Mouse (Mus musculus) CH12.LX (cell line): Measurements from ENCODE around the gene Svep1. TPM values are rescaled to one million over a fixed set of nuclear protein-coding genes. Genes with fewer than 3 reads are reported as not detected.
A peak's percentile ranks its signal among the peaks of the same experiment; 100 is the strongest.

ENCODE experiments used
- DNase-seq: peaks from one replicate; pipeline ENCODE4 v3.0.0-alpha.2; 2013; ENCODE audit errors: extremely low read depth
- H3K27ac ChIP-seq: 2 replicates; pipeline ENCODE4 v1.5.1; 2012; ENCODE audit warnings: low read depth, mild to moderate bottlenecking, control low read depth, moderate library complexity; ENCODE audit not compliant: insufficient read depth
- H3K27me3 ChIP-seq: replicated peaks from 2 replicates; pipeline ENCODE3; 2012; ENCODE audit warnings: inconsistent platforms
- H3K36me3 ChIP-seq, 2 experiments: replicated peaks in 1 of 2; 2 replicates each; pipeline versions ENCODE3 to v1.6.1; 2012; ENCODE audit warnings: inconsistent platforms in 1 of 2, low read length in 1 of 2, mild to moderate bottlenecking in 1 of 2, mixed read lengths in 1 of 2, moderate library complexity in 1 of 2; ENCODE audit not compliant: control insufficient read depth in 1 of 2, insufficient read depth in 1 of 2
- H3K4me1 ChIP-seq, 2 experiments: 2 replicates each; pipeline ENCODE4 v1.6.1; 2012; ENCODE audit warnings: inconsistent platforms in 1 of 2, moderate library complexity in 1 of 2; ENCODE audit not compliant: insufficient read depth in 2 of 2, control insufficient read depth in 1 of 2
- H3K4me2 ChIP-seq: 2 replicates; pipeline ENCODE4 v1.6.1; 2012; ENCODE audit warnings: low read depth, mild to moderate bottlenecking, control low read depth; ENCODE audit not compliant: poor library complexity, insufficient read depth, severe bottlenecking
- H3K4me3 ChIP-seq, 3 experiments: fragments of 150-350 bp in 1 of 3; sonication (generic) in 1 of 3; replicated peaks in 1 of 3; 2 replicates each; pipeline versions ENCODE3 to v1.5.1; 2011 to 2012; ENCODE audit warnings: low read depth in 2 of 3, low read length in 2 of 3, mild to moderate bottlenecking in 2 of 3, moderate library complexity in 2 of 3, control low read depth in 1 of 3, improper control_type of control experiment in 1 of 3, inconsistent platforms in 1 of 3, mixed read lengths in 1 of 3; ENCODE audit not compliant: poor library complexity in 1 of 3
- H3K79me2 ChIP-seq: replicated peaks from 2 replicates; pipeline ENCODE4 v1.6.1; 2012; ENCODE audit warnings: mild to moderate bottlenecking, moderate library complexity; ENCODE audit not compliant: control insufficient read depth, poor library complexity, insufficient read depth, severe bottlenecking; ENCODE audit errors: extremely low read depth
- H3K9ac ChIP-seq: 2 replicates; pipeline ENCODE4 v1.6.1; 2012; ENCODE audit warnings: low read depth, mild to moderate bottlenecking, control low read depth, moderate library complexity; ENCODE audit not compliant: insufficient read depth
- H3K9me3 ChIP-seq: replicated peaks from 2 replicates; pipeline ENCODE3; 2012; ENCODE audit warnings: low read length, inconsistent platforms, mixed read lengths
- BHLHE40 ChIP-seq: IDR thresholded peaks from 2 replicates; pipeline ENCODE4 v1.6.1; 2011; ENCODE audit warnings: mild to moderate bottlenecking, low read depth, low read length, improper control_type of control experiment
- CTCF ChIP-seq, 2 experiments: IDR thresholded peaks in 1 of 2; conservative IDR thresholded peaks in 1 of 2; 2 replicates each; pipeline ENCODE4 v1.5.1; 2011 to 2012; ENCODE audit warnings: low read depth in 2 of 2, low read length in 2 of 2, improper control_type of control experiment in 1 of 2, inconsistent platforms in 1 of 2, mild to moderate bottlenecking in 1 of 2, moderate library complexity in 1 of 2
- ELF1 ChIP-seq: IDR thresholded peaks from 2 replicates; pipeline ENCODE4 v1.6.1; 2014; ENCODE audit warnings: low read depth, mild to moderate bottlenecking, inconsistent platforms, low read length, improper control_type of control experiment
- EP300 ChIP-seq: IDR thresholded peaks from 2 replicates; pipeline ENCODE4 v1.6.1; 2011; ENCODE audit warnings: low read length, improper control_type of control experiment
- ETS1 ChIP-seq: conservative IDR thresholded peaks from 2 replicates; pipeline ENCODE4 v1.6.1; 2012; ENCODE audit warnings: low read depth, mild to moderate bottlenecking, inconsistent platforms, low read length, improper control_type of control experiment, moderate library complexity
- HCFC1 ChIP-seq: IDR thresholded peaks from 2 replicates; pipeline ENCODE4 v1.6.1; 2012; ENCODE audit warnings: low read depth, mild to moderate bottlenecking, inconsistent platforms, low read length, improper control_type of control experiment
- IRF4 ChIP-seq: IDR thresholded peaks from 2 replicates; pipeline ENCODE4 v1.6.1; 2014; ENCODE audit warnings: low read depth, mild to moderate bottlenecking, inconsistent platforms, low read length, improper control_type of control experiment
- MAFK ChIP-seq: IDR thresholded peaks from 2 replicates; pipeline ENCODE4 v1.6.1; 2011; ENCODE audit warnings: low read length, improper control_type of control experiment; ENCODE audit not compliant: insufficient replicate concordance
- MAZ ChIP-seq: IDR thresholded peaks from 2 replicates; pipeline ENCODE4 v1.6.1; 2012; ENCODE audit warnings: low read depth, mild to moderate bottlenecking, inconsistent platforms, low read length, improper control_type of control experiment, moderate library complexity
- MYC ChIP-seq: IDR thresholded peaks from 2 replicates; pipeline ENCODE4 v1.6.1; 2011; ENCODE audit warnings: low read depth, mild to moderate bottlenecking, improper control_type of control experiment, low read length
- PAX5 ChIP-seq: IDR thresholded peaks from 2 replicates; pipeline ENCODE4 v1.6.1; 2012; ENCODE audit warnings: low read length, inconsistent platforms, mixed read lengths
- POLR2A ChIP-seq: IDR thresholded peaks from 2 replicates; pipeline ENCODE4 v1.6.1; 2011; ENCODE audit warnings: low read depth, mild to moderate bottlenecking, improper control_type of control experiment, low read length
- RCOR1 ChIP-seq: conservative IDR thresholded peaks from 2 replicates; pipeline ENCODE4 v1.6.1; 2012; ENCODE audit warnings: low read depth, mild to moderate bottlenecking, inconsistent platforms, low read length, improper control_type of control experiment
- SIN3A ChIP-seq: IDR thresholded peaks from 2 replicates; pipeline ENCODE4 v1.6.1; 2012; ENCODE audit warnings: low read length, improper control_type of control experiment, inconsistent platforms
- TCF12 ChIP-seq: IDR thresholded peaks from 2 replicates; pipeline ENCODE4 v1.6.1; 2014; ENCODE audit warnings: low read depth, mild to moderate bottlenecking, inconsistent platforms, low read length, improper control_type of control experiment
- USF2 ChIP-seq: conservative IDR thresholded peaks from 2 replicates; pipeline ENCODE4 v1.6.1; 2011; ENCODE audit warnings: low read depth, low read length, improper control_type of control experiment
- ZKSCAN1 ChIP-seq: IDR thresholded peaks from 2 replicates; pipeline ENCODE4 v1.6.1; 2012; ENCODE audit warnings: low read depth, inconsistent platforms, low read length, improper control_type of control experiment, borderline replicate concordance
- ZMIZ1 ChIP-seq: IDR thresholded peaks from 2 replicates; pipeline ENCODE4 v1.6.1; 2012; ENCODE audit warnings: low read depth, mild to moderate bottlenecking, inconsistent platforms, low read length, improper control_type of control experiment
- ZNF384 ChIP-seq: IDR thresholded peaks from 2 replicates; pipeline ENCODE4 v1.6.1; 2012; ENCODE audit warnings: low read depth, low read length, improper control_type of control experiment, inconsistent platforms
- dilution Hi-C: fragments of 300-500 bp; cut with MboI; formaldehyde crosslinking; loops from 2 replicates; pipeline ENCODE4 v1.14.3; 2020; ENCODE audit warnings: low sequenced_read_pairs; ENCODE audit not compliant: extremely low pct_unique_long_range_greater_than_20kb, extremely low pct_ligation_motif_present
- in situ Hi-C: fragments of 300-500 bp; cut with MboI; formaldehyde crosslinking; loops from 3 replicates; pipeline ENCODE4 v1.14.3; 2019; ENCODE audit warnings: low sequenced_read_pairs, low pct_ligation_motif_present, low pct_unique_long_range_greater_than_20kb, mixed read lengths
- polyA plus RNA-seq: library from polyadenylated mRNA; unstranded; fragments of >175 nt; gene quantifications from 2 replicates; pipeline ENCODE4 v1.2.1, GENCODE M21; 2012; ENCODE audit warnings: low read depth; ENCODE audit not compliant: insufficient read length
- total RNA-seq, 2 experiments: library from RNA; depleted of rRNA; stranded (reverse); fragments of 300-350 nt in 1 of 2; fragments of >200 nt in 1 of 2; gene quantifications; 2 replicates each; pipeline ENCODE4 v1.2.3; 2012 to 2014

The Svep1 gene
- total and polyA plus RNA-seq, 3 experiments, result not detected

DNA sequence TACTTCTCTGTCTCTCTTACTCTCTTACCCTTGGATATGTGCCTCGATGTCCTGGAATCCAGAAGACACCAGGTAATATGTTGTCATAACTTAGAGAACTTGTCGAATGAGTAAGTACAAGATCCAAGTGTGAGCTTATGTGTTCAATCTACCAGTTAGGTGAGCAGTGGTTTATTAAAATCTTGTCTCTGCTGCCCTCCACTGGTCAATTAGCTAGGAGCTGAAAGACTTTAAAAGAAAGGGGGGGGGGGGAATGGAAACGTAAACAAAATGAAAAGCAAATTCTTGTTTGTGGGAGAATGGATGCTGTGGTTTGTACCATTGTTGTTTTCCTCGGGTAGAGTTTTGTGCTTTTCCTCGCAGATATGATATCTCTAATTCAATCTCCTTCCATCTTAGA lies 46.8 kb upstream of the Svep1 start (continued):
- TF ChIP-seq USF2 (no peak), IRF4 (0 out of 2 replicates have a peak, but pooled peaks have one; percentile 14), ZMIZ1 (no peak), PAX5 (no peak), ZNF384 (no peak), POLR2A (no peak), ZKSCAN1 (no peak)

DNA sequence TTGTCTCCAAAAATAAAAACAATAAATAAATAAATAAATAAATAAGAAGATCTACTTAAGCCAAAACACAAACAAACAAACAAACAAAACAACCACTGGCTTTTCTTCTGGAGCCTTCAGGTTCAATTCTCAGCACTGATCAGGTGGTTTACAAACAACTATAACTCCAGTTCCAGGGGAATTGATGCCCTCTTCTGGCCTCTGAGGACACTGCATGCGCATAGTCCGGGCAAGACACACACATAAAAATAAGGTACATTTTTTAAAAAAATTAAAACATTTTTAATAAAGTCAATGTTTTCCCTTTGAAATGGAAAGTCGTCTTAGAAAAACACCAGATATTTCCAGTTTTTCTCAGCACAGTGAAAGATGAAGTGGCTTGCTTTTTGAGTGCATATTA lies 45.7 kb upstream of the Svep1 start:
- no peaks in the 10 kb centered on the region for H3K9me3 ChIP-seq
- dilution Hi-C loops, result no loop called here
- TF ChIP-seq CTCF (conservative IDR thresholded peaks at IDR 0.05 in 1 of 2, IDR thresholded peaks at IDR 0.05 in 1 of 2; ENCODE audit: low read depth in 2 of 2, low read length in 2 of 2) (peak in 1 of 2 experiments; percentile 46; a peak in 3 of 4 replicates), MAFK (no peak)

GRCm38 (mm10) chr4:58245544-58245943 lies 38.9 kb upstream of the Svep1 start:
- no peaks in the 10 kb centered on the region for H3K4me1 ChIP-seq
- H3K9ac ChIP-seq, result no peak overlapping the region
- H3K27ac ChIP-seq, result no peak overlapping the region
- DNase-seq, result no peak
- in situ Hi-C loops (no loop called here), dilution Hi-C loops (no loop called here)
- H3K4me2 ChIP-seq, result no peak overlapping the region
- H3K79me2 ChIP-seq, result no peaks in the 10 kb centered on the region
- H3K9me3 ChIP-seq, result no peaks in the 10 kb centered on the region
- H3K4me3 ChIP-seq, result no peak overlapping the region
- H3K36me3 ChIP-seq, result no peaks in the 10 kb centered on the region
- TF ChIP-seq EP300 (no peak), POLR2A (no peak), RCOR1 (no peak), MAZ (no peak), ZNF384 (no peak), HCFC1 (no peak), ETS1 (no peak), MYC (no peak), TCF12 (no peak), SIN3A (no peak), BHLHE40 (no peak), ELF1 (no peak)
- H3K27me3 ChIP-seq, result no peaks in the 10 kb centered on the region

More for the DNA sequence above, 45.7 kb upstream of the Svep1 start:
- H3K4me1 ChIP-seq, result no peaks in the 10 kb centered on the region
- H3K4me3 ChIP-seq, result no peak overlapping the region
- DNase-seq, result no peak
- H3K9ac ChIP-seq, result no peak overlapping the region
- no peak overlapping the region for H3K4me2 ChIP-seq
- no peaks in the 10 kb centered on the region for H3K79me2 ChIP-seq
- no peaks in the 10 kb centered on the region for H3K27me3 ChIP-seq
- no peak overlapping the region for H3K27ac ChIP-seq
- H3K36me3 ChIP-seq, result no peaks in the 10 kb centered on the region
- in situ Hi-C loops, result no loop called here
